Mouse (Mus musculus) kidney, adult 2 months (tissue): ENCODE measurements at regions not wholly inside any gene's neighbourhood (a gene's known extent, or its start where the extent isn't known, plus 50 kb on each side); places are given as distances from the start of the nearest gene placed in this dataset.

Experiments
- CTCF ChIP-seq: fragments of 200-500 bp; conservative IDR thresholded peaks from 2 replicates; pipeline ENCODE4 v1.5.1; 2011; ENCODE audit warnings: low read depth, mild to moderate bottlenecking, control low read depth, low read length, moderate library complexity, mixed read lengths; ENCODE audit not compliant: insufficient read depth, insufficient read length
- POLR2A ChIP-seq: fragments of 200-500 bp; IDR thresholded peaks from one replicate; pipeline ENCODE4 v1.6.1; 2011; ENCODE audit warnings: low read depth, low read length, control low read depth

DNA sequence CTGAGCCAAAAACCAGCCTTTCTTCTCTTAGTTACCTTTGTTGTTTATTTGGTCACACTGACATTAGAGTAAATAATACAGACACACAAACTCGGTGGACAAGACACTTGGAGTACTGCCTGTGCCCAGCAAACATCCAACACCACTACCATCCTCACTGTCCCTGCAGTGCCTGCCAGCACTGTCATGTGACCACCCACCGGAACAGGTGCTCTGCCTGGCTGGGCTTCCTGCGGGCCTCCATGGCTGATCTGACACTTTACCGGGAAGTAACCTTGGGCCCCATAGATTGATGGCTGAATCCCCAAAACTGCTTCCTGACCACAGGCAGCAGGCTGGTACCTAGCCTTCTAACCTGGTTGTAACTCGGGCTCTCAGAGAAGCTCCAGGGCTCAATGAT, 175.2 kb upstream of the Agap1 start:
- no peak for TF ChIP-seq CTCF
- TF ChIP-seq POLR2A = no peak
